Mouse (Mus musculus): ENCODE data around the gene Sntg2.

GRCm38 (mm10) chr12:30369786-30370185, 3.4 kb downstream of the Sntg2 start:
- peak; percentile 84 for TF ChIP-seq CTCF (IDR thresholded peaks at IDR 0.05; ENCODE audit: control insufficient read depth, insufficient read depth, insufficient replicate concordance, low read depth, low read length)
- TF ChIP-seq POLR2A (IDR thresholded peaks at IDR 0.05; ENCODE audit: control insufficient read depth, low read depth, low read length), result no peak
